Mouse (Mus musculus) spleen, adult 2 months (tissue): ENCODE results near the gene Odf2. TPM values are rescaled to one million over a fixed set of nuclear protein-coding genes. Genes with fewer than 3 reads are reported as not detected.

Source experiments
- DNase-seq, 2 experiments: peaks; one replicate each; pipeline versions ENCODE4 v3.0.0 to v3.0.0-alpha.2; 2012 to 2021; ENCODE audit warnings: low spot score in 2 of 2, low read depth in 1 of 2
- H3K27ac ChIP-seq: fragments of 200-500 bp; 2 replicates; pipeline ENCODE4 v1.5.1; 2012; ENCODE audit warnings: low read length, inconsistent platforms; ENCODE audit not compliant: insufficient read depth
- H3K27me3 ChIP-seq: fragments of 200-500 bp; 2 replicates; pipeline ENCODE4 v1.6.1; 2012; ENCODE audit warnings: mild to moderate bottlenecking, moderate library complexity, low read length, inconsistent platforms; ENCODE audit not compliant: control insufficient read depth, insufficient read depth
- H3K36me3 ChIP-seq: fragments of 200-500 bp; 2 replicates; pipeline ENCODE4 v1.6.1; 2012; ENCODE audit warnings: mild to moderate bottlenecking, low read length, inconsistent platforms; ENCODE audit not compliant: control insufficient read depth, insufficient read depth
- H3K4me1 ChIP-seq: fragments of 200-500 bp; 2 replicates; pipeline ENCODE4 v1.6.1; 2011; ENCODE audit warnings: inconsistent platforms; ENCODE audit not compliant: control insufficient read depth, insufficient read depth, insufficient read length
- H3K4me3 ChIP-seq: fragments of 200-500 bp; 2 replicates; pipeline ENCODE4 v1.5.1; 2011; ENCODE audit warnings: mild to moderate bottlenecking, inconsistent platforms; ENCODE audit not compliant: insufficient read depth, insufficient read length; ENCODE audit errors: extremely low read depth
- CTCF ChIP-seq: fragments of 200-500 bp; IDR thresholded peaks from 2 replicates; pipeline ENCODE4 v1.5.1; 2011; ENCODE audit warnings: mild to moderate bottlenecking, inconsistent platforms; ENCODE audit not compliant: insufficient read depth, insufficient read length, insufficient replicate concordance; ENCODE audit errors: extremely low read depth
- POLR2A ChIP-seq: fragments of 200-500 bp; IDR thresholded peaks from 2 replicates; pipeline ENCODE4 v1.6.1; 2011; ENCODE audit warnings: low read depth, low read length, inconsistent platforms
- WGBS: fragments of 180-500 bp; shearing (Covaris S2); methylation state at CpG from one replicate; pipeline ENCODE4 v1.1.7; 2018; 5-methylcytosine and 5-hydroxymethylcytosine counted together
- polyA plus RNA-seq: library from polyadenylated mRNA; depleted of rRNA; stranded (reverse); fragments of >200 nt; gene quantifications from 2 replicates; pipeline ENCODE4 v1.2.3, GENCODE M21; 2012

Odf2 gene
- polyA plus RNA-seq, 1 experiment: 26.3 TPM

- Histone ChIP-seq H3K36me3 (peaks cover 23% of the 10 kb centered on the region), H3K4me3 (no peak overlapping the region), H3K27me3 (no peaks in the 10 kb centered on the region), H3K4me1 (no peaks in the 10 kb centered on the region), H3K27ac (no peak overlapping the region)
- TF ChIP-seq CTCF: peak; percentile 15; the same call in 1 of the 2 replicates
- TF ChIP-seq POLR2A: no peak
- WGBS: 92% methylated on average over 2 of the region's 2 CpGs
- DNase-seq: no peak
These were observed 21.0 kb downstream of the Odf2 start for GRCm38 (mm10) chr2:29910042-29910441.

GRCm38 (mm10) chr2:29917621-29918020 lies 28.6 kb downstream of the Odf2 start:
- WGBS: 89% methylated on average over 11 of the region's 11 CpGs
- no peak for TF ChIP-seq CTCF
- no peak for TF ChIP-seq POLR2A
- no peaks in the 10 kb centered on the region for H3K4me1 ChIP-seq
- no peak overlapping the region for H3K4me3 ChIP-seq
- peaks cover 30% of the 10 kb centered on the region for H3K36me3 ChIP-seq
- DNase-seq: no peak
- no peaks in the 10 kb centered on the region for H3K27me3 ChIP-seq
- no peak overlapping the region for H3K27ac ChIP-seq

GRCm38 (mm10) chr2:29922011-29922410 lies 33.0 kb downstream of the Odf2 start:
- no peak for TF ChIP-seq CTCF
- TF ChIP-seq POLR2A: no peak
- DNase-seq: peak in 1 of 2 experiments; percentile 19
- whole genome bisulfite sequencing: 26% methylated on average over 11 of the region's 11 CpGs
- Histone ChIP-seq H3K36me3 (peaks cover 21% of the 10 kb centered on the region), H3K27ac (no peak overlapping the region), H3K4me1 (no peaks in the 10 kb centered on the region), H3K27me3 (no peaks in the 10 kb centered on the region), H3K4me3 (no peak overlapping the region)

- H3K36me3 ChIP-seq: peaks cover 32% of the 10 kb centered on the region
- H3K4me3 ChIP-seq: no peak overlapping the region
- no peaks in the 10 kb centered on the region for H3K27me3 ChIP-seq
- WGBS: 92% methylated on average over 5 of the region's 5 CpGs
- no peak for DNase-seq
- no peak for TF ChIP-seq CTCF
- no peak for TF ChIP-seq POLR2A
- no peaks in the 10 kb centered on the region for H3K4me1 ChIP-seq
- H3K27ac ChIP-seq: no peak overlapping the region
These were observed 37.5 kb downstream of the Odf2 start for GRCm38 (mm10) chr2:29926542-29926941.

GRCm38 (mm10) chr2:29930506-29930905 lies 41.5 kb downstream of the Odf2 start:
- Histone ChIP-seq H3K27ac (no peak overlapping the region), H3K36me3 (peaks cover 24% of the 10 kb centered on the region), H3K27me3 (no peaks in the 10 kb centered on the region), H3K4me1 (no peaks in the 10 kb centered on the region), H3K4me3 (no peak overlapping the region)
- TF ChIP-seq CTCF: no peak
- TF ChIP-seq POLR2A: no peak
- DNase-seq: no peak
- WGBS: 94% methylated on average over 10 of the region's 10 CpGs

- no peak for DNase-seq
- 94% methylated on average over 6 of the region's 6 CpGs for WGBS
- TF ChIP-seq POLR2A (no peak), CTCF (no peak)
- H3K4me1 ChIP-seq: no peaks in the 10 kb centered on the region; the same call in 1 of the 2 replicates
- H3K4me3 ChIP-seq: no peak overlapping the region
- H3K27ac ChIP-seq: no peak overlapping the region
- peaks cover 21% of the 10 kb centered on the region for H3K36me3 ChIP-seq
- H3K27me3 ChIP-seq: no peaks in the 10 kb centered on the region
These were observed 42.2 kb downstream of the Odf2 start for GRCm38 (mm10) chr2:29931194-29931593.

GRCm38 (mm10) chr2:29934906-29935599 lies 46.0 kb downstream of the Odf2 start, which contains the start of gene Gle1:
TSS of gene Gle1 (plus strand) at chr2:29935426.
- DNase-seq: peak; percentile 84 to 95
- Histone ChIP-seq H3K27ac (peak within 1 kb of the TSS; percentile 58), H3K4me1 (no peaks in the 10 kb centered on the region; the same call in 1 of the 2 replicates), H3K36me3 (peaks cover 22% of the 10 kb centered on the region), H3K27me3 (no peaks in the 10 kb centered on the region), H3K4me3 (peak within 1 kb of the TSS; percentile 93)
- WGBS: 3% methylated on average over 44 of the region's 44 CpGs
- TF ChIP-seq POLR2A: no peak; the same call in 1 of the 2 replicates
- TF ChIP-seq CTCF: peak; percentile 65; the same call in 1 of the 2 replicates
